Mouse (Mus musculus): ENCODE measurements around the gene Plac8. TPM values are rescaled to one million over a fixed set of nuclear protein-coding genes. Genes with fewer than 3 reads are reported as not detected.

The Plac8 gene
- total and polyA plus RNA-seq, 2 experiments, result 18.2 to 29.7 TPM

DNA sequence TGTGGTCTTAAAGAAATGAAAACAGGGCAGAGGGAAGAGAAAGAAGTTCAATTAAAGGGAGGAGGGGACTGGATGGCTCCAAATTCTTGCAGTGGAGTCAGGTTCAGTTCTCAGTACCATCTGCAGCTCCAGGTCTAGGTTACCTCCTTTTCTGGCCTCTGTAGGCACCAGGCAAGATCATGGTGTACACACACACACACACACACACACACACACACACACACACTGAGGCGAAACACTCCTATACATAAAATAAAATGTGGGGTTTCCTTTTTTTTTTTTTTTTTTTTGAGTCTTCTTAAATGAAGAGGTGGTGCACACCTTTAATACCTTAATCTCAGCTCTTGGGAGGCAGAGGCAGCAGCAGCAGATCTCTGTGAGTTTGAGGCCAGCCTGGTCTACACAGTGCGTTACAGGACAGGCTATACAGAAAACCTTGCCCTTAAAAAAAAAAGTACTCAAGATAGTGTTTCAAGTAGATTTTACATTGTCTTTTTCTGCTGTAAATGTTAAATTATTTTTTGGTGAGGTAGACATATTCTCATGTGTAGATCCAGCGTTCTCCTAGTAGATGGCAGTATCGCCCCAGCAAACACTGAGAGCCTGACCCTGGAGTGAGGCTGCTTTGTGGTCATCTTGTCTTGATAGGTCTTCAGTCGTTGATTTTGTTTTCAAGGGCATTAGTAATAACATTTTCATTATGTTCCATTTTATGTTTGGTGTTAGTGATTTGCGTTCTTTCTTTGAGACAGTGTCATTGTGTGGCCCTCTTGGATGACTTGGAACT, 25.6 kb downstream of the Plac8 start:
- no peak for DNase-seq (ENCODE audit: extremely low read depth, low read depth, low spot score)
- Histone ChIP-seq H3K27ac (replicated peaks; ENCODE audit: insufficient read depth, low read depth, low read length) (no peak overlapping the region), H3K36me3 (ENCODE audit: control insufficient read depth, insufficient read depth, low read length) (peaks cover 14% of the 10 kb centered on the region), H3K4me1 (ENCODE audit: control insufficient read depth, insufficient read depth, low read length) (peaks cover 8% of the 10 kb centered on the region), H3K27me3 (ENCODE audit: control insufficient read depth, insufficient read depth, low read length) (no peaks in the 10 kb centered on the region), H3K4me3 (ENCODE audit: insufficient read depth, low read depth, low read length) (no peak overlapping the region), H3K9ac (ENCODE audit: low read depth, low read length) (no peak overlapping the region), H3K79me2 (ENCODE audit: control insufficient read depth, insufficient read depth, low read length) (no peaks in the 10 kb centered on the region)
- peak; percentile 48 for TF ChIP-seq CTCF (IDR thresholded peaks at IDR 0.05; ENCODE audit: low read depth, low read length)
- TF ChIP-seq POLR2A (IDR thresholded peaks at IDR 0.05; ENCODE audit: extremely low read depth, insufficient read depth, low read length), result no peak
- 86% methylated on average over 6 of the region's 6 CpGs for WGBS

DNA sequence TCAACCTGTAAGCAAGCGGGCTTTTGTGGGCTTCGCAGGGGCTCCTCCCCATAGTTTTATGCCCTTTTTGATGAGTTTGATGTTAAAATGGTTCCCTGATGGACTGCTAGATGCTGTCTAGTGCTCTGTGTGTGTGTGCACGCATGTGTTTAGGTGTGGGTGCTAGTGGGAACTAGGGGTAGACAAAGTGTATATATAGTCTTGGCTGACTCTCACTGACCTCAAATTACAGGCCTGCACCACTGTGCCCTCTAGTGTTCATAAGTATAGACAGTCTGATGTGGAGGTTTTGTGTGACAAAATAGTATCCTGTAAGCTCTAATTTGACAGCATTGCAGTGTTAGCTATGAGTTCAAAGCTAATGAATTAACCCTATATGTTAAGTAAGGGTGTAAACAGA, 35.4 kb downstream of the Plac8 start:
- peak; percentile 10 for DNase-seq (ENCODE audit: extremely low read depth, low read depth, low spot score)
- H3K36me3 ChIP-seq (ENCODE audit: control insufficient read depth, insufficient read depth, low read length), result peaks cover 44% of the 10 kb centered on the region

GRCm38 (mm10) chr5:100535826-100536225, 36.2 kb downstream of the Plac8 start:
- TF ChIP-seq POLR2A (IDR thresholded peaks at IDR 0.05; ENCODE audit: extremely low read depth, insufficient read depth, low read length) (no peak), CTCF (IDR thresholded peaks at IDR 0.05; ENCODE audit: low read depth, low read length) (no peak)
- H3K36me3 ChIP-seq (ENCODE audit: control insufficient read depth, insufficient read depth, low read length), result peaks cover 46% of the 10 kb centered on the region
- H3K27ac ChIP-seq (replicated peaks; ENCODE audit: insufficient read depth, low read depth, low read length), result no peak overlapping the region
- no peaks in the 10 kb centered on the region for H3K79me2 ChIP-seq (ENCODE audit: control insufficient read depth, insufficient read depth, low read length)
- 86% methylated on average over 7 of the region's 7 CpGs for WGBS
- H3K4me3 ChIP-seq (ENCODE audit: insufficient read depth, low read depth, low read length), result no peak overlapping the region
- no peaks in the 10 kb centered on the region for H3K4me1 ChIP-seq (ENCODE audit: control insufficient read depth, insufficient read depth, low read length)
- no peak overlapping the region for H3K9ac ChIP-seq (ENCODE audit: low read depth, low read length)
- DNase-seq (ENCODE audit: extremely low read depth, low read depth, low spot score), result no peak
- H3K27me3 ChIP-seq (ENCODE audit: control insufficient read depth, insufficient read depth, low read length), result no peaks in the 10 kb centered on the region

More for the DNA sequence above, 35.4 kb downstream of the Plac8 start:
- Histone ChIP-seq H3K27me3 (ENCODE audit: control insufficient read depth, insufficient read depth, low read length) (no peaks in the 10 kb centered on the region), H3K9ac (ENCODE audit: low read depth, low read length) (no peak overlapping the region), H3K4me3 (ENCODE audit: insufficient read depth, low read depth, low read length) (no peak overlapping the region), H3K4me1 (ENCODE audit: control insufficient read depth, insufficient read depth, low read length) (no peaks in the 10 kb centered on the region), H3K79me2 (ENCODE audit: control insufficient read depth, insufficient read depth, low read length) (no peaks in the 10 kb centered on the region), H3K27ac (replicated peaks; ENCODE audit: insufficient read depth, low read depth, low read length) (no peak overlapping the region)
- TF ChIP-seq CTCF (IDR thresholded peaks at IDR 0.05; ENCODE audit: low read depth, low read length), result peak; percentile 68
- TF ChIP-seq POLR2A (IDR thresholded peaks at IDR 0.05; ENCODE audit: extremely low read depth, insufficient read depth, low read length), result no peak
- 83% methylated on average over 3 of the region's 3 CpGs for WGBS

GRCm38 (mm10) chr5:100526164-100526563, 45.9 kb downstream of the Plac8 start:
- WGBS, result 71% methylated on average over 7 of the region's 7 CpGs
- Histone ChIP-seq H3K79me2 (ENCODE audit: control insufficient read depth, insufficient read depth, low read length) (no peaks in the 10 kb centered on the region; the same call in 1 of the 2 replicates), H3K27ac (replicated peaks; ENCODE audit: insufficient read depth, low read depth, low read length) (no peak overlapping the region), H3K9ac (ENCODE audit: low read depth, low read length) (no peak overlapping the region), H3K36me3 (ENCODE audit: control insufficient read depth, insufficient read depth, low read length) (peaks cover 21% of the 10 kb centered on the region), H3K4me3 (ENCODE audit: insufficient read depth, low read depth, low read length) (no peak overlapping the region), H3K27me3 (ENCODE audit: control insufficient read depth, insufficient read depth, low read length) (no peaks in the 10 kb centered on the region), H3K4me1 (ENCODE audit: control insufficient read depth, insufficient read depth, low read length) (no peaks in the 10 kb centered on the region; the same call in 1 of the 2 replicates)
- no peak for TF ChIP-seq CTCF (IDR thresholded peaks at IDR 0.05; ENCODE audit: low read depth, low read length)
- peak; percentile 30 for DNase-seq (ENCODE audit: extremely low read depth, low read depth, low spot score)

- DNase-seq (ENCODE audit: extremely low read depth, low read depth, low spot score), result no peak
Measured at GRCm38 (mm10) chr5:100525620-100526019, 46.4 kb downstream of the Plac8 start.

GRCm38 (mm10) chr5:100524921-100525320, 47.1 kb downstream of the Plac8 start:
- Histone ChIP-seq H3K27me3 (ENCODE audit: control insufficient read depth, insufficient read depth, low read length) (no peaks in the 10 kb centered on the region), H3K79me2 (ENCODE audit: control insufficient read depth, insufficient read depth, low read length) (peaks cover 3% of the 10 kb centered on the region; the same call in 1 of the 2 replicates), H3K4me3 (ENCODE audit: insufficient read depth, low read depth, low read length) (no peak overlapping the region), H3K9ac (ENCODE audit: low read depth, low read length) (no peak overlapping the region), H3K4me1 (ENCODE audit: control insufficient read depth, insufficient read depth, low read length) (no peaks in the 10 kb centered on the region; the same call in 1 of the 2 replicates), H3K36me3 (ENCODE audit: control insufficient read depth, insufficient read depth, low read length) (peaks cover 11% of the 10 kb centered on the region), H3K27ac (replicated peaks; ENCODE audit: insufficient read depth, low read depth, low read length) (no peak overlapping the region)
- 98% methylated on average over 9 of the region's 9 CpGs for WGBS
- DNase-seq (ENCODE audit: extremely low read depth, low read depth, low spot score), result no peak
- TF ChIP-seq POLR2A (IDR thresholded peaks at IDR 0.05; ENCODE audit: extremely low read depth, insufficient read depth, low read length) (no peak), CTCF (IDR thresholded peaks at IDR 0.05; ENCODE audit: low read depth, low read length) (no peak)

More at GRCm38 (mm10) chr5:100525620-100526019, 46.4 kb downstream of the Plac8 start:
- Histone ChIP-seq H3K27ac (replicated peaks; ENCODE audit: insufficient read depth, low read depth, low read length) (no peak overlapping the region), H3K27me3 (ENCODE audit: control insufficient read depth, insufficient read depth, low read length) (no peaks in the 10 kb centered on the region), H3K79me2 (ENCODE audit: control insufficient read depth, insufficient read depth, low read length) (no peaks in the 10 kb centered on the region; the same call in 1 of the 2 replicates), H3K4me3 (ENCODE audit: insufficient read depth, low read depth, low read length) (no peak overlapping the region), H3K36me3 (ENCODE audit: control insufficient read depth, insufficient read depth, low read length) (peaks cover 17% of the 10 kb centered on the region), H3K9ac (ENCODE audit: low read depth, low read length) (no peak overlapping the region), H3K4me1 (ENCODE audit: control insufficient read depth, insufficient read depth, low read length) (no peaks in the 10 kb centered on the region; the same call in 1 of the 2 replicates)
- TF ChIP-seq POLR2A (IDR thresholded peaks at IDR 0.05; ENCODE audit: extremely low read depth, insufficient read depth, low read length) (no peak), CTCF (IDR thresholded peaks at IDR 0.05; ENCODE audit: low read depth, low read length) (no peak)
- 87% methylated on average over 3 of the region's 3 CpGs for WGBS
